Mouse (Mus musculus): ENCODE measurements around the gene Klhl7. TPM values are rescaled to one million over a fixed set of nuclear protein-coding genes. Genes with fewer than 3 reads are reported as not detected.

The Klhl7 gene
- 56.9 and 66.8 TPM in 2 replicates for polyA plus RNA-seq (2021; fragmentation: Nextera tagmentation)
- long read RNA-seq, experiment 1, transcript Klhl7-201 (11 exons, 2,966 nt): major isoform, 628 of 700 reads
- long read RNA-seq, experiment 1, partial matches to known transcripts: 31 of 700 reads
- long read RNA-seq, experiment 1, other reads (novel, unspliced or antisense): 40 of 700 reads
- long read RNA-seq, experiment 2, transcript Klhl7-201 (11 exons, 2,966 nt): major isoform, 50 of 76 reads
- long read RNA-seq, experiment 2, partial matches to known transcripts: 16 of 76 reads
- long read RNA-seq, experiment 2, other reads (novel, unspliced or antisense): 10 of 76 reads

DNA sequence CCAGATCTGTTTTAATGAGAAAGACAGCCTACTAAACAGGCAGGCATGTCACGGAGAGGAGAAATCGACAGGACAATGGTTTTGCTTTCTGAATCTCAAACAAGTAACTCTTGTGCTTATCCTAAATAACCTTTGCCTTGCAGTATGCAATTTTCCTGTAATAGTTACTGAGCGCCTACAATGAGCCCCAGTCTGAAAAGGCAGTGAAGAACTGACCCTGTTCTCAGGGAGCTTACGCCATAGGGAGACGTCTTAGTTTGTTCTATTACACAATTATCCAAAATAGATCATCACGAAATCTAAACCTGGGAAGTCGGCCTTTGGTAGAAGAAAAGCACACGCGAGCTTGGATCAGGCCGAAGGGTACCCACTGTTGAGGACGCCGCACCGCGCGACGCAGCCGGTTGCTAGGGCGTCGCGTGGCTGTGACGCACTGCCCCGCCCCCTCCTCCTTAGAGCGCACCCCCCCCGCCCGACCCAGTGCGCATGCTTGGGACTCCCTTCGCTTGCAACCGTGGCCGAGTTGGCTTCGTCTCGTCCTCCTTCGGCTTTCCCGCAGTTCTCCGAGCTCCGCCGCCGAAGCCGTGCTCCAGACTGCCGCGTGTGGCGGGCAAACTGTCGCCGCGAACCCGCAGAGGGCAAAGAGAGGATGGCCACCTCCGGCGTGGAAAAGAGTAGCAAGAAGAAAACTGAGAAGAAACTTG, at the start of gene Klhl7:
Gene Klhl7 (plus strand): TSS at position 500 of the 704 bp plus-strand sequence.

DNA sequence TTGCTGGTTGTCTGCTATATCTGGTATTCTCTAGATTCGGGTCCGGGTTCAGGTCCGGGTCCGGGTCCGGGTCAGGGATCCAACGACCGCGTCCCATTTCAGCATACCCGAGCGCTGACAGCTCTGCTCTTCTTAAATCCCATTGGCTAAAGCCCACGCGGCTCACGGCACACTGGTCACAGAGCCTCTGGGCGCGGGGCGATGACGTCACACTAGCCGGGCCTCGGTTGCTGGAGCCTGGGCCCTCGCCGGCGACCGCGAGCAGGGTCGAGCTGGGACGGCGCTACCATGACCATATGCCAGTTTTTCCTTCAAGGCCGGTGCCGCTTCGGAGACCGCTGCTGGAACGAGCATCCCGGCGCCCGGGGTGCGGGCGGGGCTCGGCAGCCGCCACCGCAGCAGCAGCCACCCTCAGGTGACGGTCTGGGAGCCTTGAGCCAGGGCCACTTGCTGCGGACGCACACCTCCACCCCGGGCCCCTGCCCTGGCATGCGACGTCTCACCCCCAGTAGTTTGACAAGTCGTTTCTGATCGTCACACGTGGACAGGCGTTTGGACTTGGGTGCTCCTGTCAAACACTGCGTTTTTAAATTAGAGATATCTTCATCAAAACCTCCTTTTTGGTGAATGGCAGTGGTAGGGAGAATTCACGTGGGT, 64.5 kb downstream of the Klhl7 start, which contains the start of gene Nupl2:
Gene Nupl2 (plus strand): TSS at position 175 of the 657 bp plus-strand sequence.

Other genes with a start within 250 kb of the Klhl7 start
- 2.5 and 3.5 TPM in 2 replicates for gene Fam126a, start 69.9 kb upstream of the Klhl7 start, polyA plus RNA-seq (2021; fragmentation: Nextera tagmentation)
- 8.2 and 9.6 TPM in 2 replicates for gene Nupl2, start 64.4 kb downstream of the Klhl7 start, polyA plus RNA-seq (2021; fragmentation: Nextera tagmentation)